Mouse (Mus musculus): ENCODE results near the gene Dlat.
"Not testable (repeated sequence)": the region's sequence is repeated elsewhere in the genome, so short reads cannot be mapped to it uniquely, and the experiment has no call there.

The Dlat gene

GRCm38 (mm10) chr9:50658941-50659388 is 615 bp downstream of the Dlat start:
- DNase-seq, result no peak

- DNase-seq, result no peak
These were observed 1.2 kb downstream of the Dlat start for GRCm38 (mm10) chr9:50658391-50658790.

GRCm38 (mm10) chr9:50650503-50650902 is 9.1 kb downstream of the Dlat start:
- DNase-seq, result no peak

- DNase-seq, result no peak
These were observed 12.7 kb downstream of the Dlat start for GRCm38 (mm10) chr9:50646826-50647370.

GRCm38 (mm10) chr9:50634270-50634669 is 25.3 kb downstream of the Dlat start:
- no peak for DNase-seq

- no peak for DNase-seq
These were observed 26.5 kb downstream of the Dlat start for GRCm38 (mm10) chr9:50633059-50633458.

- DNase-seq, result no peak
These were observed 27.4 kb downstream of the Dlat start for GRCm38 (mm10) chr9:50632016-50632688.

GRCm38 (mm10) chr9:50630903-50631302 is 28.7 kb downstream of the Dlat start:
- DNase-seq, result not testable (repeated sequence)

GRCm38 (mm10) chr9:50617794-50618330 is 41.7 kb downstream of the Dlat start:
- no peak for DNase-seq

- peak; percentile 63 to 71 for DNase-seq
These were observed 42.6 kb downstream of the Dlat start, which contains the start of the genes Pih1d2 and Nkapd1 for GRCm38 (mm10) chr9:50616766-50617603. Gene Pih1d2, plus strand, starts transcription at chr9:50617321. Gene Nkapd1, minus strand, starts transcription at chr9:50617464.

GRCm38 (mm10) chr9:50616161-50616560 is 43.4 kb downstream of the Dlat start:
- DNase-seq, result no peak

- no peak for DNase-seq
These were observed 47.5 kb downstream of the Dlat start for GRCm38 (mm10) chr9:50612115-50612514.

GRCm38 (mm10) chr9:50604338-50604737 is 55.2 kb downstream of the Dlat start:
- DNase-seq, result no peak

- DNase-seq, result no peak
These were observed 55.6 kb downstream of the Dlat start for GRCm38 (mm10) chr9:50603998-50604324.

GRCm38 (mm10) chr9:50603189-50603997 is 56.2 kb downstream of the Dlat start, which contains the start of the genes Sdhd and Timm8b:
Gene Sdhd, minus strand, starts transcription at chr9:50603812.
Gene Timm8b, plus strand, starts transcription at chr9:50603910.
- DNase-seq, result peak; percentile 90 to 93

GRCm38 (mm10) chr9:50602055-50602845 is 57.3 kb downstream of the Dlat start:
- no peak for DNase-seq

GRCm38 (mm10) chr9:50601536-50601935 is 58.0 kb downstream of the Dlat start:
- no peak for DNase-seq

GRCm38 (mm10) chr9:50596973-50597372 is 62.6 kb downstream of the Dlat start:
- DNase-seq, result no peak

GRCm38 (mm10) chr9:50594794-50595417 is 64.7 kb downstream of the Dlat start:
- no peak for DNase-seq

- DNase-seq, result no peak
These were observed 66.0 kb downstream of the Dlat start for GRCm38 (mm10) chr9:50593544-50593943.

GRCm38 (mm10) chr9:50592955-50593354 is 66.6 kb downstream of the Dlat start:
- DNase-seq, result no peak
